Mouse (Mus musculus): ENCODE results near the gene Pdcd2l.
"Not testable (repeated sequence)": the region's sequence is repeated elsewhere in the genome, so short reads cannot be mapped to it uniquely, and the experiment has no call there.

Pdcd2l gene

GRCm38 (mm10) chr7:34213281-34213680 lies 16.8 kb upstream of the Pdcd2l start:
- DNase-seq: no peak

- no peak for DNase-seq
Measured at GRCm38 (mm10) chr7:34208027-34208745, 11.7 kb upstream of the Pdcd2l start.

GRCm38 (mm10) chr7:34206331-34206730 lies 9.9 kb upstream of the Pdcd2l start:
- no peak for DNase-seq

GRCm38 (mm10) chr7:34202147-34202546 lies 5.7 kb upstream of the Pdcd2l start:
- DNase-seq: not testable (repeated sequence)

GRCm38 (mm10) chr7:34200829-34201228 lies 4.4 kb upstream of the Pdcd2l start:
- no peak for DNase-seq

GRCm38 (mm10) chr7:34198346-34198745 lies 1.9 kb upstream of the Pdcd2l start:
- peak in 1 of 2 experiments; percentile 39 for DNase-seq

- no peak for DNase-seq
Measured at GRCm38 (mm10) chr7:34195632-34196031, 829 bp downstream of the Pdcd2l start.

- DNase-seq: no peak
Measured at GRCm38 (mm10) chr7:34192825-34193224, 3.6 kb downstream of the Pdcd2l start.

- DNase-seq: no peak
Measured at GRCm38 (mm10) chr7:34189376-34189989, 7.0 kb downstream of the Pdcd2l start.

GRCm38 (mm10) chr7:34183794-34184193 lies 12.7 kb downstream of the Pdcd2l start:
- no peak for DNase-seq

GRCm38 (mm10) chr7:34183356-34183755 lies 13.1 kb downstream of the Pdcd2l start:
- no peak for DNase-seq

- not testable (repeated sequence) for DNase-seq
Measured at GRCm38 (mm10) chr7:34176241-34176640, 20.2 kb downstream of the Pdcd2l start.

GRCm38 (mm10) chr7:34172251-34172650 lies 24.2 kb downstream of the Pdcd2l start:
- no peak for DNase-seq

- no peak for DNase-seq
Measured at GRCm38 (mm10) chr7:34169454-34169853, 27.0 kb downstream of the Pdcd2l start, which contains the start of gene Uba2. Gene Uba2 (minus strand): TSS chr7:34169599.

- DNase-seq: peak; percentile 96 to 97
Measured at GRCm38 (mm10) chr7:34168470-34169251, 27.8 kb downstream of the Pdcd2l start.

GRCm38 (mm10) chr7:34167766-34168469 lies 28.5 kb downstream of the Pdcd2l start:
- no peak for DNase-seq

GRCm38 (mm10) chr7:34166850-34167249 lies 29.6 kb downstream of the Pdcd2l start:
- peak in 1 of 2 experiments; percentile 41 for DNase-seq

- DNase-seq: no peak
Measured at GRCm38 (mm10) chr7:34165999-34166398, 30.5 kb downstream of the Pdcd2l start.

GRCm38 (mm10) chr7:34164671-34165070 lies 31.8 kb downstream of the Pdcd2l start:
- no peak for DNase-seq

GRCm38 (mm10) chr7:34159167-34159566 lies 37.3 kb downstream of the Pdcd2l start:
- DNase-seq: no peak

- DNase-seq: no peak
Measured at GRCm38 (mm10) chr7:34157994-34158393, 38.5 kb downstream of the Pdcd2l start.

GRCm38 (mm10) chr7:34147193-34147592 lies 49.3 kb downstream of the Pdcd2l start:
- no peak for DNase-seq

- no peak for DNase-seq
Measured at GRCm38 (mm10) chr7:34141123-34141522, 55.3 kb downstream of the Pdcd2l start.
